Mouse (Mus musculus) C2C12 (cell line): ENCODE data around the gene Cfap300. TPM values are rescaled to one million over a fixed set of nuclear protein-coding genes. Genes with fewer than 3 reads are reported as not detected.

Experiments used
- H3K27me3 ChIP-seq: one replicate; pipeline ENCODE4 v1.6.1; 2011; ENCODE audit not compliant: control insufficient read depth, insufficient read depth, insufficient read length
- H3K36me3 ChIP-seq: one replicate; pipeline ENCODE4 v1.6.1; 2011; ENCODE audit not compliant: control insufficient read depth, insufficient read depth
- H3K4me3 ChIP-seq: one replicate; pipeline ENCODE4 v1.5.1; 2011; ENCODE audit warnings: mild to moderate bottlenecking, control low read depth; ENCODE audit not compliant: poor library complexity, insufficient read depth, severe bottlenecking
- H3K79me2 ChIP-seq: one replicate; pipeline ENCODE4 v1.6.1; 2011; ENCODE audit not compliant: control insufficient read depth, insufficient read depth
- H3K79me3 ChIP-seq: one replicate; pipeline ENCODE4 v1.6.1; 2011; ENCODE audit warnings: low read depth, control low read depth
- H3ac ChIP-seq: one replicate; pipeline ENCODE3; 2011; ENCODE audit warnings: low read depth; ENCODE audit not compliant: control insufficient read depth, insufficient read length
- CEBPB ChIP-seq: IDR thresholded peaks from one replicate; pipeline ENCODE4 v1.6.1; 2011; ENCODE audit warnings: low read depth, mild to moderate bottlenecking, control low read depth, moderate library complexity
- CTCF ChIP-seq: IDR thresholded peaks from one replicate; pipeline ENCODE4 v1.5.1; 2011; ENCODE audit not compliant: control insufficient read depth, insufficient read depth, insufficient read length
- FOSL1 ChIP-seq: IDR thresholded peaks from one replicate; pipeline ENCODE4 v1.8.0; 2011; ENCODE audit warnings: mild to moderate bottlenecking, low read length; ENCODE audit not compliant: poor library complexity, insufficient read depth, severe bottlenecking
- MAX ChIP-seq: IDR thresholded peaks from one replicate; pipeline ENCODE4 v1.6.1; 2011; ENCODE audit warnings: mild to moderate bottlenecking, control low read depth
- MYOD1 ChIP-seq: IDR thresholded peaks from one replicate; pipeline ENCODE4 v1.6.1; 2011; ENCODE audit warnings: low read depth; ENCODE audit not compliant: control insufficient read depth, insufficient read length
- MYOG ChIP-seq: IDR thresholded peaks from one replicate; pipeline ENCODE4 v1.6.1; 2011; ENCODE audit not compliant: control insufficient read depth, insufficient read length; ENCODE audit errors: extremely low read depth
- USF1 ChIP-seq: IDR thresholded peaks from one replicate; pipeline ENCODE4 v1.6.1; 2011; ENCODE audit warnings: low read depth, mild to moderate bottlenecking, control low read depth, moderate library complexity
- polyA plus RNA-seq: library from polyadenylated mRNA; unstranded; fragments of >200 nt; fragmentation: generic; extraction: Trizol; gene quantifications from one replicate; pipeline ENCODE4 v1.2.1, GENCODE M21; 2012; ENCODE audit warnings: missing spikeins

Gene Cfap300
- polyA plus RNA-seq, 1 experiment: 0.85 TPM

GRCm38 (mm10) chr9:8017253-8017913 lies 25.2 kb downstream of the Cfap300 start:
- no peak overlapping the region for H3K4me3 ChIP-seq
- H3K36me3 ChIP-seq: no peaks in the 10 kb centered on the region
- TF ChIP-seq CTCF (no peak), MYOD1 (no peak), FOSL1 (no peak), MYOG (no peak), CEBPB (no peak)
- H3K27me3 ChIP-seq: no peaks in the 10 kb centered on the region
- no peaks in the 10 kb centered on the region for H3K79me2 ChIP-seq
- H3ac ChIP-seq: no peak overlapping the region
- no peaks in the 10 kb centered on the region for H3K79me3 ChIP-seq

- Histone ChIP-seq H3ac (peak within 1 kb of the TSS; percentile 96), H3K27me3 (no peaks in the 10 kb centered on the region), H3K4me3 (peak within 1 kb of the TSS; percentile 71), H3K36me3 (peaks cover 21% of the 10 kb centered on the region), H3K79me3 (peaks cover 35% of the 10 kb centered on the region), H3K79me2 (peaks cover 48% of the 10 kb centered on the region)
- TF ChIP-seq MYOG (no peak), USF1 (peak; percentile 81)
Measured at GRCm38 (mm10) chr9:8004370-8004991, 38.1 kb downstream of the Cfap300 start, which contains the start of gene Yap1. Gene Yap1, minus strand, starts transcription at chr9:8004596.

- Histone ChIP-seq H3K79me2 (peaks cover 57% of the 10 kb centered on the region), H3ac (peak overlapping the region; percentile 88), H3K79me3 (peaks cover 43% of the 10 kb centered on the region), H3K36me3 (peaks cover 30% of the 10 kb centered on the region), H3K27me3 (no peaks in the 10 kb centered on the region), H3K4me3 (peak overlapping the region; percentile 71)
- no peak for TF ChIP-seq MYOD1
Measured at GRCm38 (mm10) chr9:8003301-8004271, 39.0 kb downstream of the Cfap300 start.

- Histone ChIP-seq H3ac (peak overlapping the region; percentile 51), H3K27me3 (no peaks in the 10 kb centered on the region), H3K79me2 (peaks cover 64% of the 10 kb centered on the region), H3K4me3 (peak overlapping the region; percentile 71), H3K36me3 (peaks cover 38% of the 10 kb centered on the region), H3K79me3 (peaks cover 51% of the 10 kb centered on the region)
- no peak for TF ChIP-seq FOSL1
- no peak for TF ChIP-seq CEBPB
- no peak for TF ChIP-seq MAX
- TF ChIP-seq MYOG: no peak
- TF ChIP-seq CTCF: no peak
- TF ChIP-seq MYOD1: no peak
- no peak for TF ChIP-seq USF1
Measured at GRCm38 (mm10) chr9:8002806-8003205, 39.8 kb downstream of the Cfap300 start.

GRCm38 (mm10) chr9:8001352-8001751 lies 41.3 kb downstream of the Cfap300 start:
- H3K79me3 ChIP-seq: peaks cover 62% of the 10 kb centered on the region
- TF ChIP-seq FOSL1 (no peak), MAX (no peak), CEBPB (no peak), MYOD1 (no peak), USF1 (no peak)
- H3ac ChIP-seq: no peak overlapping the region
- no peaks in the 10 kb centered on the region for H3K27me3 ChIP-seq
- H3K36me3 ChIP-seq: peaks cover 48% of the 10 kb centered on the region
- H3K4me3 ChIP-seq: no peak overlapping the region
- peaks cover 79% of the 10 kb centered on the region for H3K79me2 ChIP-seq

- H3K4me3 ChIP-seq: no peak overlapping the region
- H3K79me3 ChIP-seq: peaks cover 86% of the 10 kb centered on the region
- peaks cover 100% of the 10 kb centered on the region for H3K79me2 ChIP-seq
- H3ac ChIP-seq: no peak overlapping the region
- H3K36me3 ChIP-seq: peaks cover 47% of the 10 kb centered on the region
- H3K27me3 ChIP-seq: no peaks in the 10 kb centered on the region
- TF ChIP-seq USF1 (no peak), CEBPB (no peak), MYOD1 (no peak), CTCF (no peak), MAX (no peak), FOSL1 (no peak), MYOG (no peak)
Measured at GRCm38 (mm10) chr9:7994275-7994674, 48.3 kb downstream of the Cfap300 start.
